Mouse (Mus musculus) T-helper 2 cell (primary cell): ENCODE measurements at regions not wholly inside any gene's neighbourhood (a gene's known extent, or its start where the extent isn't known, plus 50 kb on each side); places are given as distances from the start of the nearest gene placed in this dataset.
"Not testable (repeated sequence)": the region's sequence is repeated elsewhere in the genome, so short reads cannot be mapped to it uniquely, and the experiment has no call there.

Experiments used
- in situ Hi-C: fragments of 300-600 bp; cut with MboI, MseI; formaldehyde crosslinking; loops from one replicate; pipeline ENCODE4 v1.15.1; 2025; ENCODE audit warnings: high pct_unique_total_duplicates

DNA sequence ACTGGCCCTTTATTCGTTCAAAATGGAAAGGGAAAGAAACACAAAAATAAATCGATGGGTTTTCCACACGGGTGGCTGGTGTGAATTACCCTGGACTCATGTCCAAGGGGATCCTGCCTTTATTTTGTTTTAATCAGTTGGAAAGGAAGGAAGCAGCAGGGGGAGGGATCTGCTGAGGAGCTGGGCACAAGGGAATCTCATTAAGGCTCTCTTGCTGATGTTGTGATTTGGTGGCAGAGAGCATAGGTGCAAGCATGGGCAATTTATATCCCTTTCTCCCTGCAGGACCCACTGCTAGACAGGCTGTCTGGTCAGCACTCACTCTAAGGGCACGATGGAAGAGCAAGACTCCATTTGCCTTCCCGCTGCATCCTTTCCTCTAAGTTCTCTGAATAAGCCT, 469.2 kb downstream of the Epha7 start:
- in situ Hi-C loops: no loop called here

- in situ Hi-C loops: no loop called here
These were observed 488.4 kb downstream of the Epha7 start for GRCm38 (mm10) chr4:29301348-29301747.

DNA sequence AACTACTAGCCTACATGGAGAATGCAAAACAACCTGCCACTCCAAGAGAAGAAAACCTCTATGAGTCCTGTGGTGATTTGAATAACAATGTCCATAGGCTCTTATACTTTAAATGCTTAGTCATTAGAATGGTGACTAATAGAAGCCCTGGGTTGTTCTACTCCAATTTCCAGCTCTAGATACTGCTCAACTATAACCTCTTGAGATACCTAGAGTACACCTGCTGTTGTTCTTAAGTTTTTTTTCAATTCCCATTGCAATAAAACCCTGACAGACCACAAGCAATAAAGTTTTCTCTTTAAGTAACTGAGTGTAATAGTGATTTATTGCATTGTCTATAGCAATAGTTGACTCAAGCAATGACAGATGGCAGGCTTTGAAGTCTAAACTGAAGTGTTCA, 491.0 kb downstream of the Epha7 start:
- in situ Hi-C loops: no loop called here

DNA sequence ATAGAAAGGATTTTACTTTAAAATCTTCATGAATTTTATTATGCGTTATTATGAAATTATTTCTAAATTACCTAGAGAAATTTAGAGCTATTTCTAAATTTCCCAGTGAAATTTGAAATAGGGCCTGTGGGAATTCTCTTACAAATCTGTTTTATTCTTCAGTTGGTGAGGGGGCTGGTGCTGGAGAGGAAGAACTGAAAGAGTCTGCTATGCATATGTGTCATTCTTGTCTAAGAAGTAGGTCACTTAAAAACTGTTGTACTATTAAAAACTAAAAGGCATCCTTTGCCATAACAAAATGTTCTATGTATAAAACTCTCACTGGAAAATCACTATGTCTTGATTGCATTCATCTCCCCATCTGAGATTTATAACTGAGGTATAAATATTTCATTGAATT, 494.3 kb downstream of the Epha7 start:
- in situ Hi-C loops: no loop called here

- in situ Hi-C loops: no loop called here
These were observed 511.0 kb downstream of the Epha7 start for GRCm38 (mm10) chr4:29323921-29324320.

- in situ Hi-C loops: no loop called here
These were observed 516.2 kb downstream of the Epha7 start for GRCm38 (mm10) chr4:29329145-29329544.

- in situ Hi-C loops: no loop called here
These were observed 518.8 kb downstream of the Epha7 start for GRCm38 (mm10) chr4:29331747-29332146.

GRCm38 (mm10) chr4:29337245-29337644, 524.3 kb downstream of the Epha7 start:
- in situ Hi-C loops: no loop called here

GRCm38 (mm10) chr4:29362191-29362590, 549.3 kb downstream of the Epha7 start:
- in situ Hi-C loops: no loop called here

DNA sequence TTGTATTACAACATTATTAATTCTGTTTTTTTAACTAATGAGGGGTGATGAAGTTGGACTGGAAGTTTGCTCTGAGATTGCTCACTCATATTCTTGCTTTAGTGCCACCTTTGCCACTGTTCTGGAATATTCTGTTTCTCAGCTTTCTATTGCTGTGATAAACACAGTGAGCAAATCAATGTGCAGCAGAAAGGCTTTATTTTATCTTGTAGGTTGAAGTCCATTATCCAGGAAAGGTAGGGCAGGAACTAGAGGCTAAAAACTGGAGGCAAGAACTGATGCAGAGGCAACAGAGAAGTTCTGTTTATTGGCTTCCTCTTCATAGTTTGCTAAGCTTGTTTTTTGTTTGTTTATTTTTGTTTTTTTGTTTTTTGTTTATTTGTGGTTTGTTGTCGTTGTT, 576.4 kb downstream of the Epha7 start:
- in situ Hi-C loops: no loop called here

DNA sequence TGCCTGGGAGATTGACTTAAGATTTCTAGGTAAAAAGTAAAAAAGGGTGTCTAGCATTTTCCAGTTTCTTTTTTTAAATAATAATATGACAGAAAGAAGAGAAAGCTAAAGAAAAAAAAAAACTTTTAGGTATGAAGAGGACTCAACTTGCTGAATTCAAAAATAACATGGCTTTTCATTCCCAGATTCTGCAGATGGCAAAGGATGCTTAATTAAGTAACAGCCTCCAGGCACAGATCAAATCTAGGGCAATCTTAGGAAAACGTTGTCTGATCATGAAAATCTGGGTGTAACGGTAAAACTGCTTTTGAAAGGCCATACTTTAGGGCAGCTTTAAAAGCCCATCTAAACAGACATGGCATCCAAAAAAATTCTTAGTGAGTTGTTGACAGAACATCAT, 577.4 kb downstream of the Epha7 start:
- in situ Hi-C loops: no loop called here

GRCm38 (mm10) chr4:29402143-29402542, 589.2 kb downstream of the Epha7 start:
- in situ Hi-C loops: no loop called here

- in situ Hi-C loops: no loop called here
These were observed 601.7 kb downstream of the Epha7 start for GRCm38 (mm10) chr4:29414616-29415015.

- in situ Hi-C loops: loop anchor here (10.0 kb wide), 1 partner anchor 245 kb away; no protein-coding TSS in a partner anchor
These were observed 607.4 kb downstream of the Epha7 start for GRCm38 (mm10) chr4:29420198-29420792.

DNA sequence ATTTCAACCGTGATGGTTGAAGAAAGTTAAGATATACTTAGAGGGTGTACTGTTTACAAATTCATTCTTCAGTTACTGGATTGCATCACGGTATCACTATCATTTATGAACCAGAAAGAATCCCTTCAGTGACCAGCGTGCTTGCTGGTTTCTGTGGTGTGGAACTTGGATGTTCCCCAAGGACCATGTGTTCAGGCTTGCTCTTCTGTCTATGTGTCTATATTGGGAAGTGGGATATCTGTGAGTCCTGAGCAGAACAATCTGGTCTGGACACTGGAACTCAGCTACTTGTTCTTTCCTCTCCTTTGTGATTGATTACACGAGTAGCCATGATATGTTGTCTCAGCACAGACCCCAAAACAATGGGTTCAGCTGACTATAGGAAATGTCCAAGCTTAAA, 618.6 kb downstream of the Epha7 start:
- in situ Hi-C loops: not testable (repeated sequence)

DNA sequence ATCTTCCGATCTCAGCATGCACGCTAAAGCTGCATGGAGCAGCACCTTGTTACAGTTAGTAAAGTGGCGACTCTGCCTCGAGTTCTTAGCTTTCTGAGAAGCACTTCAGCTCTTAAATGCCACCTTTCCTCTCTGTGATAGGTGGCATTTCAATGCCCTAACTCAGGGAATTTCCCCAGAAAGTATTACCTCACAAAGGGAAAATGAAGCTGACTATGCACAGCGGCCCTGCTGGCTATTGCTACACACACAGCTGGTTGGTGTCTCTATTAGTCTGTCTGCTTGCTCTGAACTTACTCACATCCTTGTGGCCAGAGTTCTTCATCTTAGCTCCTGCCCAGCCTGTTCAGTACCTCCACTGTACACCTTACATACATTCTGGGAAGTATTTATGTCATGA, 650.4 kb downstream of the Epha7 start:
- in situ Hi-C loops: no loop called here

- in situ Hi-C loops: no loop called here
These were observed 653.4 kb downstream of the Epha7 start for GRCm38 (mm10) chr4:29466315-29466714.

GRCm38 (mm10) chr4:29480384-29481092, 667.6 kb downstream of the Epha7 start:
- in situ Hi-C loops: no loop called here

DNA sequence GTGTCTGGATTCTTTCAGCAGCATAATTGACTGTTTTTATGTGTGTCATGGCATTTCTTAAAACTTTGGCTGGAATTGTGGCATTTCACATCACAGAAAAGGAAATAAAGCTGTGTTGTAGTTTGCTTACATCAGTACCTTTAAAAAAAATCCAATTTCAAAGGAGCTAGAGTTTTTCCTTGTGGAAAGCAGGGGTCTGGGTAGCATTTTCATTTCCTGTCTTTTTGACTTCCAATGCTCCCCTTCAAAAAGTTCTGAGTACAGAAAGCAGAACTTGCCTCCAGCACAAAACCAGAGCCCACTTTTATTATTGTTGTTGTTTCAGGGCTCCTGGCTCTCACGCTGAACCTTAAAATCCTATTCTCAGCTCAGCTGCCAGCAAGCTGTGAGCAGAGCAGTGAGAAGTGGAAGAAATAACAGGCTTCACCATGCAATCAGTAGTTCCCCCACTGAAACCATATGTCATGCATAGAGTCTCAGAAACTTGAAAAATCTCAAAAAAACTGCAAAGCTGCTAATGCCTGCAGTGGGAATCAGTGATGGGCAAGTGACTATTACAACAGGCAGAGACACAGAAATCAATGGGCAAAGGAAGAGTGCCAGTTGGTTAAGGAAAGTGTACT, 668.3 kb downstream of the Epha7 start:
- in situ Hi-C loops: no loop called here

GRCm38 (mm10) chr4:29482407-29482806, 669.5 kb downstream of the Epha7 start:
- in situ Hi-C loops: no loop called here

DNA sequence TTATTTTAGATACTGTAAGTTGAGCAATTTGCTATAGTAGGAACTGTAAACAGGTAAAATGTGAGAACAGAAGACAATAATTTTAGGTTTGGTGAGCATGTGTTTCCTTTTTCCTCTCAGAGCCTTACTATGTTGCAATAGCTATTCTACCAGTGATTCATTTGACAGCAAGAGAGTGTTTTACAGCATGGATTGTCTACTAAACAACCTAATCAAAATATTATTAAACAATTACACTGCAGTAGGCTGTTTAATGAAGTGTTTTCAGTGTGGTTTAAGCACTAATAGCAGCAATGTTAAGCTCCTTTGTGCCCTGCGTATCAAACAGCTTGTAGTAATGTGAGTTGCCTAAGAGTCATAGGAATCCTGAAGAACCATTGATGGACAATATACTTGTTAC, 687.9 kb downstream of the Epha7 start:
- in situ Hi-C loops: no loop called here

DNA sequence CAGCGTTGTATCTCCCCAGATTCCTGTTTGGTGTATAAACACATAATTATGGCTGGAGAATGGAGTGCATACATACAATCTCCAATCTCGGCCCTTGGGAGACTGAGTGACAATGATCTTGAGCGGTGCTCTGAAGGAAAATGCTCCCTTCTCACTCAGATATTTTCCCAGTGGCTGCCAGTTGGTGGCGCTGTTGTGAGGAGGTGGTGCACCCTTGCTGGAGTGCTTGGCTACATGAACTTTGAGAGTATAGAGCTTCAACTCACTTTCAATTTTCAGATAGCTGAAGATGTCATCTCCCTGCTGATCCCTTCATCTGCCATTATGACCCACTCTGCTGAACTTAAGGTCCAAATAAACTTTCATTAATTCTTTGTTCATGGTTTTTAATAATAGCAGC, 712.1 kb downstream of the Epha7 start:
- in situ Hi-C loops: no loop called here
